Mouse (Mus musculus) stomach, postnatal 0 days (tissue): ENCODE measurements around the gene Klhl36. TPM values are rescaled to one million over a fixed set of nuclear protein-coding genes. Genes with fewer than 3 reads are reported as not detected.

Source experiments
- ATAC-seq: fragments of 200-750 bp; cut with Nextera tagmentation; 2 replicates; pipeline ENCODE4 v1.8.0; 2017; ENCODE audit not compliant: low FRiP score, low TSS enrichment
- DNase-seq: peaks from one replicate; pipeline ENCODE4 v3.0.0-alpha.2; 2016; ENCODE audit warnings: low spot score
- H3K27ac ChIP-seq: fragments of 300-500 bp; sonication (generic); replicated peaks from 2 replicates; pipeline ENCODE4 v1.5.1; 2014; ENCODE audit warnings: mild to moderate bottlenecking, control low read depth
- H3K27me3 ChIP-seq: fragments of 300-500 bp; sonication (generic); 2 replicates; pipeline ENCODE4 v1.6.1; 2014; ENCODE audit warnings: low read length; ENCODE audit not compliant: control insufficient read depth, insufficient read depth
- H3K36me3 ChIP-seq: fragments of 300-500 bp; sonication (generic); 2 replicates; pipeline ENCODE4 v1.6.1; 2014; ENCODE audit warnings: low read length, mixed read lengths; ENCODE audit not compliant: control insufficient read depth, insufficient read depth
- H3K4me1 ChIP-seq: fragments of 300-500 bp; sonication (generic); replicated peaks from 2 replicates; pipeline ENCODE4 v1.6.1; 2014; ENCODE audit warnings: antibody characterized with exemption; ENCODE audit not compliant: control insufficient read depth, insufficient read depth
- H3K4me2 ChIP-seq: fragments of 300-500 bp; sonication (generic); replicated peaks from 2 replicates; pipeline ENCODE4 v1.6.1; 2014; ENCODE audit warnings: low read depth, mild to moderate bottlenecking, control low read depth, moderate library complexity
- H3K4me3 ChIP-seq: fragments of 300-500 bp; sonication (generic); 2 replicates; pipeline ENCODE4 v1.5.1; 2014; ENCODE audit warnings: low read depth, low read length, control low read depth
- H3K9ac ChIP-seq: fragments of 300-500 bp; sonication (generic); 2 replicates; pipeline ENCODE4 v1.6.1; 2014; ENCODE audit warnings: mild to moderate bottlenecking, low read length, control low read depth, mixed read lengths
- H3K9me3 ChIP-seq: fragments of 300-500 bp; sonication (generic); 2 replicates; pipeline ENCODE4 v1.6.1; 2016; ENCODE audit warnings: low read length; ENCODE audit not compliant: control insufficient read depth
- CTCF ChIP-seq: IDR thresholded peaks from 2 replicates; pipeline ENCODE4 v1.5.1; 2016; ENCODE audit warnings: antibody characterized with exemption, low read depth, mild to moderate bottlenecking, moderate library complexity
- EP300 ChIP-seq: optimal IDR thresholded peaks from 2 replicates; pipeline ENCODE3; 2016; ENCODE audit warnings: antibody characterized with exemption
- WGBS: fragments of 180-500 bp; shearing (Covaris S2); extraction: QIAGEN DNeasy Blood & Tissue Kit; methylation state at CpG from one replicate; pipeline ENCODE4 v1.1.7; 2014; 5-methylcytosine and 5-hydroxymethylcytosine counted together
- polyA plus RNA-seq: library from polyadenylated mRNA; unstranded; fragments of >200 nt; fragmentation: Nextera tagmentation; extraction: Ambion mirVana; gene quantifications from 2 replicates; pipeline ENCODE4 v1.2.1, GENCODE M21; 2015

Klhl36 gene
- polyA plus RNA-seq, 1 experiment from 2014 or later: 9.0 TPM

- H3K4me3 ChIP-seq: no peak overlapping the region
- no peak for DNase-seq
- no peak overlapping the region for H3K4me2 ChIP-seq
- 28% methylated on average over 2 of the region's 2 CpGs for WGBS
- no peak overlapping the region for H3K27ac ChIP-seq
- H3K9ac ChIP-seq: no peak overlapping the region
- TF ChIP-seq CTCF: no peak
- no peak for TF ChIP-seq EP300
- H3K27me3 ChIP-seq: no peaks in the 10 kb centered on the region
- no peaks in the 10 kb centered on the region for H3K36me3 ChIP-seq
- H3K4me1 ChIP-seq: no peaks in the 10 kb centered on the region
- H3K9me3 ChIP-seq: no peaks in the 10 kb centered on the region
- ATAC-seq: no peak
Measured at GRCm38 (mm10) chr8:119914161-119914560, 52.1 kb downstream of the Klhl36 start.

- Histone ChIP-seq H3K9me3 (no peaks in the 10 kb centered on the region), H3K4me3 (no peak overlapping the region), H3K36me3 (no peaks in the 10 kb centered on the region), H3K27ac (no peak overlapping the region), H3K27me3 (no peaks in the 10 kb centered on the region), H3K4me1 (no peaks in the 10 kb centered on the region), H3K9ac (no peak overlapping the region), H3K4me2 (no peak overlapping the region)
- WGBS: 74% methylated on average over 4 of the region's 4 CpGs
- TF ChIP-seq EP300: no peak
- TF ChIP-seq CTCF: no peak
- ATAC-seq: no peak
- DNase-seq: no peak
Measured at GRCm38 (mm10) chr8:119915298-119915697, 53.2 kb downstream of the Klhl36 start.

GRCm38 (mm10) chr8:119916237-119916892 is 54.3 kb downstream of the Klhl36 start:
- no peak overlapping the region for H3K4me3 ChIP-seq

GRCm38 (mm10) chr8:119917415-119917814 is 55.3 kb downstream of the Klhl36 start:
- 76% methylated on average over 3 of the region's 3 CpGs for WGBS
- H3K9me3 ChIP-seq: no peaks in the 10 kb centered on the region
- no peaks in the 10 kb centered on the region for H3K36me3 ChIP-seq
- H3K27me3 ChIP-seq: no peaks in the 10 kb centered on the region
- DNase-seq (no peak), ATAC-seq (no peak)
- H3K4me3 ChIP-seq: no peak overlapping the region
- no peak overlapping the region for H3K4me2 ChIP-seq
- no peak overlapping the region for H3K27ac ChIP-seq
- TF ChIP-seq EP300 (no peak), CTCF (no peak)
- no peak overlapping the region for H3K9ac ChIP-seq
- H3K4me1 ChIP-seq: no peaks in the 10 kb centered on the region; the same call in 1 of the 2 replicates

More at GRCm38 (mm10) chr8:119916237-119916892, 54.3 kb downstream of the Klhl36 start:
- H3K4me2 ChIP-seq: no peak overlapping the region
- WGBS: 61% methylated on average over 16 of the region's 16 CpGs
- H3K9ac ChIP-seq: no peak overlapping the region
- H3K27me3 ChIP-seq: no peaks in the 10 kb centered on the region
- H3K9me3 ChIP-seq: no peaks in the 10 kb centered on the region
- H3K36me3 ChIP-seq: no peaks in the 10 kb centered on the region
- ATAC-seq (no peak), DNase-seq (no peak)
- TF ChIP-seq EP300: no peak
- TF ChIP-seq CTCF: no peak
- no peaks in the 10 kb centered on the region for H3K4me1 ChIP-seq
- H3K27ac ChIP-seq: no peak overlapping the region

GRCm38 (mm10) chr8:119918155-119918567 is 56.1 kb downstream of the Klhl36 start:
- no peaks in the 10 kb centered on the region for H3K9me3 ChIP-seq
- no peak for TF ChIP-seq CTCF
- TF ChIP-seq EP300: no peak
- no peak overlapping the region for H3K27ac ChIP-seq
- H3K4me2 ChIP-seq: no peak overlapping the region
- H3K27me3 ChIP-seq: no peaks in the 10 kb centered on the region
- 64% methylated on average over 1 of the region's 1 CpGs for WGBS
- H3K9ac ChIP-seq: no peak overlapping the region
- H3K36me3 ChIP-seq: no peaks in the 10 kb centered on the region
- H3K4me3 ChIP-seq: no peak overlapping the region
- no peaks in the 10 kb centered on the region; the same call in 1 of the 2 replicates for H3K4me1 ChIP-seq
- DNase-seq (no peak), ATAC-seq (no peak)

- Histone ChIP-seq H3K4me1 (no peaks in the 10 kb centered on the region; the same call in 1 of the 2 replicates), H3K4me3 (no peak overlapping the region), H3K9ac (no peak overlapping the region), H3K36me3 (no peaks in the 10 kb centered on the region), H3K9me3 (no peaks in the 10 kb centered on the region), H3K27me3 (no peaks in the 10 kb centered on the region), H3K27ac (no peak overlapping the region), H3K4me2 (no peak overlapping the region)
- WGBS: 78% methylated on average over 5 of the region's 5 CpGs
- ATAC-seq (no peak), DNase-seq (no peak)
- TF ChIP-seq EP300 (no peak), CTCF (no peak)
Measured at GRCm38 (mm10) chr8:119923259-119923658, 61.2 kb downstream of the Klhl36 start.
